Mouse (Mus musculus) kidney, adult 8-10 months (tissue): ENCODE measurements around the gene Mcf2l.
A peak's percentile ranks its signal among the peaks of the same experiment; 100 is the strongest.

Source experiments
- DNase-seq, 2 experiments: peaks; one replicate each; pipeline ENCODE4 v3.0.0; 2022

Gene Mcf2l

DNA sequence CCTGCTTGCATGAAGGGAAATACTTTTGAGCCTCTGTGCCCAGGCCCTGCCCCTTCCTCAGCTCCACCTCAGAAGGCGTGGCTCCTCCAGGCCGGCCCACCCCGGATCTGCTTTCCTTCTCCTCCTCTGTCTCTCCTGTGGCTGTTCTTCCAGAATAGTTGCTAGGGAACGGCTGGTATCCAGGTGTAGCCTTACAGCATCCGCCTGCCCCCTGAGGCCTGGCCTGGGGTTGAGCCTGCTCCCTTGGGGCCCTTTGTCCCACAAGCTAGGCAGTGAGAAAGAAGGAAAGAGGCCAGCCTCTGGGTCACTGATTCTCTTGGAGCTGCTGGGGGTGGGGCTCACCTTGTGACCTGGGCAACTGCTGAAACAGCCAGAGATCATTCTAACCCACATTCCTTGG, 38.4 kb downstream of the Mcf2l start:
- peak; percentile 88 to 90 for DNase-seq

DNA sequence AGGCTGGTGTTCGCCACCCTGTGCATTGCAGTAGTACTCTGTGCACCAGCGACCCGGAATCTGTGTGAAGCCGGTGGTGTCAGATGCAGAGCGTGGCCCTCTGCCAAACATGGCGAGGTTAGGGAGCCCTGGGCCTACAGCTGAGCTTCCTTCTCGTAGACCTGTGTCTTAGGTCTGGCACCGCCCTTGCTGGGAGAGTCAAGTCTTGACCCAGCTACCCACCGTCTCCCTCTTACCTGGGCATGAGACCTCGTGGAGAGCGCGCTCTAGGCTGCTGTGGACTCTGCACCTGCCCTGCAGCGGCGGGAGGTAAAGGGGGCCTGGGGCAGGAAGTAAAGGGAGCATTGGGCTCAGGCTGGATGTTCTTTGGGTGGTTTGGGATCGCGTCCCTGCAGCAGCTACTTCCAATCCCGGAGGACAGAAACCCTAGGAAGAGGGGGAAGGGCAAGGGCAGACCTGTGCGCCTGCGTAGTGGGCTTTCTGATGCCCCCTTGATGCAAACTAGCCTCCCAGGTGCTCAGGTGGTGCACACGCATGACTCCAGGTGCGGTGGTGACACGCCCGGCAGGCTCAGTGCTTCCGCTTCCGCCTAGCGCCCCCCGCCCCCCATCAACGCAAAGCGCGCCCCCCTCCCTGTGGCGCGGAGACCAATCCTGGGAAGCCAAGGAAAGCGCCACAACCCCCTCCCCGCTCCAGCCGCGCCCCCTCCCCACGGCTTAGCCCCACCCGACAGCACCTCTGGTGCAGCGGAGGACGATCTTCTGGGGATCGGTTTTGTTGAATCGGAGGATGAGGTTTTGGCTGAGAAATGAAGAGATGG, 41.8 kb downstream of the Mcf2l start:
- DNase-seq = no peak

- no peak for DNase-seq
These were observed 42.7 kb downstream of the Mcf2l start for GRCm38 (mm10) chr8:12916156-12916900.

GRCm38 (mm10) chr8:12917029-12917428, 43.4 kb downstream of the Mcf2l start:
- DNase-seq = no peak

DNA sequence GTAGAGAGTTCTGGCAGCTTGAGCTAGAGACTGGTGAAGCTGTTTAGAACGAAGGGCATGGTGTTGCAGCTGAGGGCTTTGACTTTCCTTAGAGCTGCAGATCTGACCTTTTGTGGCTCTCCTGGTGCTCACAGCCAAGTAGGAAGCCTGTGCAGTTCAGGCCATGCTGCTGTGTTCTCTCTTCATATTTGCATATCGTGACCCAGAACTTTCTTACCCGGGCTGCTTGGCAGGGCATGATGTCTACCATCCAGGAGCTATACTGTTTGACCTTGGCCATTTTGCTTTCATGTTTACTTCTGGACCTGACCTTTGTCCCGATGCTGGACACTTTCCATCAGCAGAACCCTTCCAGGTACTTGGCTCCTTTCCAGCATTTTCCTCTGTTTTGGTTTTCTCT, 44.2 kb downstream of the Mcf2l start:
- peak; percentile 49 to 68 for DNase-seq

DNA sequence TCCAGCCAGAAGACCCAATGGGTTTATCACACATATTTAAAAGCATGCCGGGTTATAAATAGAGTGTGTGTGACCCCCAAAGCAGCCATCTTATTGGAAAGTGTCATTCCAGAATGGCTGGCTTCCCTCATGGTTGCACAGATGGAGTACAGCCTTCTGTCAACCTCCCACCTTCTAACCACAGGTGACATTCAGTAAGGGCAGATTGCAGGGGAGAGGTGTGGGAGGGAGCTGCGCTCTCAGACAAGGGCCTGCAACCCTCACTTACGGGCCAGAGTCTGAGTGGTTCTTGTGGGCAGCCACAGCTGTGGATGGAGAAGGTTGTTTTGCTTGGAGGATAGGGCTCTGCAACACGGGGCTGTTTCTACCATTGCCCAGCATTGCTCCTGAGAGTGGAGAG, 47.0 kb downstream of the Mcf2l start:
- DNase-seq = no peak

DNA sequence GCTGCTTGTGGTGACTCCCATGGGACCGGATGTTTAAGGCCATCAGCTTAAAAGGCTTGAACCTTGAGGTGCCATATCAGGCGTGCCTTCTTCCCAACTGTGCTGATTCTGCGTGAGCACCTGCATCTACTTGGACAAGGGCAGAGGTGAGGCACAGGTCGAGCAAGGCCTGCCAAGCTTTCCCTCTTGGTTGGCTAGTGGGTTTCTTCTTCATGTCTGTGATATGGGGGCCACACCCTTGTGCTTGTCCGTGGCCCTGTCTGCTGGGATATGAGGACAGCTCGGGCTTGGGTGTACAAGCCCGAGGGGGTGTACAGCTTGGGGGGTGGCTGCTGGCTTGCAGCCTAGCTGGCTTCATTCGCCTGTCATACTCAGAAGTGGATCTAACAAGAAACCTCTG, 51.4 kb downstream of the Mcf2l start:
- DNase-seq = no peak

GRCm38 (mm10) chr8:12925941-12926381, 52.4 kb downstream of the Mcf2l start:
- DNase-seq = peak; percentile 74 to 79

GRCm38 (mm10) chr8:12927204-12927983, 53.8 kb downstream of the Mcf2l start:
- DNase-seq = peak; percentile 68 to 86

- no peak for DNase-seq
These were observed 54.4 kb downstream of the Mcf2l start for GRCm38 (mm10) chr8:12928033-12928432.

GRCm38 (mm10) chr8:12928931-12929330, 55.3 kb downstream of the Mcf2l start:
- no peak for DNase-seq

GRCm38 (mm10) chr8:12930290-12930689, 56.7 kb downstream of the Mcf2l start:
- DNase-seq = peak; percentile 55 to 56

DNA sequence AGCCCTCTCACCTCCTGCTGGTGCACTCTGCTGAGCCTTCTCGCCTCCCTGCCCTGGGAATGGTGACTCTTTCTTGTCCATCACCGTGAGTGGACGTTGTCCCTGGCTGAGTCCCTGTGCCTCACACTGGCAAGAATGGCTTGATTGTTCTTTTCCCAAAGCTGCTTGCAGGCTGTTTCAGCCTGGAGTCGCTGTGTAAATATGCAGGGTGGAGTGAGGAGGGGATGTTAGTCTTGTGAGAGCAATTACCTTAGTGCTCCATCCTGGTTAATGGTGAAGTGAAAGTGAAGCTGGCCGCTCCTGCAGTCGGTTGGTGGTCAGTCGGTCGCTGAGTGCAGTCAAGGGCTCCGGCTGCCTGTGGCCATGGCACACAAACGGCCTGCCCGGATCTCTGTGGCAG, 57.8 kb downstream of the Mcf2l start:
- DNase-seq = no peak

DNA sequence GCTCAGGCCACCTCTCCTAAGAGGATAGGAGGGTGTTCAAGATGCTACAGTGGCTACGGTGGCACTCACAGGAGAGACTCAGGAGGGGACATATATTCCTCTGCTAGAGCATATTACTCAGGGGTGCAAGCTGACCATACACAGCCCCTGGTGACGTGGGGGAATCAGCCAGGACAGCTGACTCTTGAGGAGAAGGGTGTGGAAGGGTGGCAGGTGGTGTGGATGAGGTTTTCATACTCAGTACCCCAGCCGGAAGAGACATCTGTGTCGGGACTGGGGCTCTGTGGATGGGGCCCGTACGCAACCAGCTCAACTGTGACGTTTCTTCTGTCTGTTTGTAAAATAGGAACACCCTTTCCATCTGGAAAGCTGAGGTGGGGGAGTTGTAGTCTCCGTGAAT, 58.9 kb downstream of the Mcf2l start:
- DNase-seq = no peak

- no peak for DNase-seq
These were observed 60.2 kb downstream of the Mcf2l start for GRCm38 (mm10) chr8:12933765-12934164.

DNA sequence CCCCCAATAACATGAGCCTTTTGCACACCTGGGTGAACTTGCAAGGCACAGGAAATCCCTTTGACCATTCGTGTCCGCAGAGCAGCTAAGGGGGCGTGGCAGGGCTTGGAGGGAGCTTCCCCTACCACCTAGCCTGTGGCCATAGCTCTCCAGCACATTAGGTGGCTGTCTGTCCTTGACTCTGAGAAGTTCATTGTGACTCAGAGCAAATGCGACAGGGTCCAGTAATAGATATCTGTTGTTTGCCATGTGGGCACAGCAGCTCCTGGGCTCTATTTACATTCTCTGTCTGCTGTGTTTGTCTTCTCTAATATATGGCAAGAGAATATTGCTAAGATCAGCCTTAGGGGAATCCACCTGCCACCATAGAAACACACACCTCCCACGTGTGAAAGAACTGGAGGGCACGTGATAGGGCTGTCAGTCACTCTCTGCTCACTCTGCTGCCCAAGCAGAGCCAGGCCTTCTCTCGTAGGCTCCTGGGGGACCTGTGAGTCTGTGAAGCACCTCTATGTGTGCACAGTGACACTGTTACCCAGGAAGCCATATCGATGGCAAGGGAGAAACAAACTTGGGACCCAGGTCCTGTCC, 60.9 kb downstream of the Mcf2l start:
- DNase-seq = no peak

DNA sequence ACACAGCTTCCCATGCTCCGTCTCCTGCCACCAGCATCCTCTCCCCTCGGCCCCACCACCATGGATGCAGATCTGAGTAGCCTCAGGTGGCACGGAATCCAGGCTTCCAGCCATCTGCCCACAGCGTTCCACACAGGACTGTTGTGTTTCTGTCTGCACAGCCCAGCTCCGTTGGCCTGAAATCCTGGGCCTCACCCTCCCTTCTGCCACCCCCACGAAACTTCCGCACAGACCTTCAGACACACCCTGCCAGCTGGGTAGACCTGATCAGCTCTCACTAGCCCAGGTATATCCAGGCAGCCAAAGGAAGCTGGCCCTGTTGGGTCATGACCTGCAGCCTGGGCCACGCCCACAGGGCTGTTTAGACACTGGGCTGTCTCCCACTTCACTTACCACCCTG, 66.9 kb downstream of the Mcf2l start:
- no peak for DNase-seq

DNA sequence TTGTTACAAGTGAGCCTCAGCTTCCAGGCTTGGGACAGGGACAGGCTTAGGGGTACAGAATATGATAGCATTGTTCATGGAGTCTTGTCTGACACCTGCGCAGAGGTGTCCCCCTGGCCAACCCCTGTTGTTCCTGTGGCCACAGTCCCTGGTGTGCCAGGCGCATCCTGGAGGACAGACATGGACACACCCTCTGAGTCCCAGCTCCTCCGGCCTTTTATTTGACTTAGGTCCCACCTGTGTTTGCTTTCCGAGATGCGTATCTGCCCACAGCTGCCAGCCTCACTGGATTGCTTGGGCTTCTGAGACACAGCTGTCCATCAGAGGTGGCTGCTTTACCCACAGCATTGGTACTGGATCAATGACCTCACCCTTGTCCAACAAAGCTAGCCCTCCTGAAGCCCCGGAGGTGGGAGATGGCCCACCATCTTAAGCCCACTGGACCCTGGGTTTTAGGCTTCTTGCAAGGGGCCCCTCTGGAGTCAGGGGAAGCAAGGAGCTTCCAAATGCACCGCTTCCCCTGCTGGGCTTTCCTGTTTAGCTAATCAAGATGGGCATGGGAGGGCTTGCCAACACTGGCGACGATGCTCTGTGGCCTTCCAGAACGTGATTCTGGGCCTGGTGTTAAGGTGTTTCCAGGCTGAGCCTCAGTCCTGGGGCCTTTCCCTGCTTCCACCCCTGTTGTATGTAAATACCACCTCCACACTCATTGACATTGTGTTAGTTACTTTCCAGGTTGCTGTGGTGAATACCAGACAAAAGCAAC, 67.7 kb downstream of the Mcf2l start:
- no peak for DNase-seq

GRCm38 (mm10) chr8:12947604-12948573, 74.3 kb downstream of the Mcf2l start:
- DNase-seq = peak in 1 of 2 experiments; percentile 40

DNA sequence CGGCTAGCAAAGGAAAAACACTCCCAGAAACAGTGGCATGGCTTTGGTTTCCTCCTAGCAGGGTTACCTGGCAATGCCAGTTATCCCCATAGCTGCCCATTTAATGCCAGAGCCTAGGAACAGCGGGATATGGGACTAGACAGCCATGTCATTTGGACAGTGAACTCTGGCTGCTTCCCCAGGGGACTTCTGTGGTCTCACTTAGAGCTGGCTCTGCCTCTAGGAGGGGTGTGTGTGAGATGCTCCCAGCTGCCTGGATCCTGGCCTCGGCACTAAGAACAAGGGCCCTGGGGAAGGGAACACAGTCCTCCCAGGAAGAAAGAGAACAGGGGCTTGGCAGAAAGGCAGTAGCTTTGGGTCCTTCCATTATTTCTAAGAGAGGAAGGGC, 75.0 kb downstream of the Mcf2l start:
- DNase-seq = no peak

DNA sequence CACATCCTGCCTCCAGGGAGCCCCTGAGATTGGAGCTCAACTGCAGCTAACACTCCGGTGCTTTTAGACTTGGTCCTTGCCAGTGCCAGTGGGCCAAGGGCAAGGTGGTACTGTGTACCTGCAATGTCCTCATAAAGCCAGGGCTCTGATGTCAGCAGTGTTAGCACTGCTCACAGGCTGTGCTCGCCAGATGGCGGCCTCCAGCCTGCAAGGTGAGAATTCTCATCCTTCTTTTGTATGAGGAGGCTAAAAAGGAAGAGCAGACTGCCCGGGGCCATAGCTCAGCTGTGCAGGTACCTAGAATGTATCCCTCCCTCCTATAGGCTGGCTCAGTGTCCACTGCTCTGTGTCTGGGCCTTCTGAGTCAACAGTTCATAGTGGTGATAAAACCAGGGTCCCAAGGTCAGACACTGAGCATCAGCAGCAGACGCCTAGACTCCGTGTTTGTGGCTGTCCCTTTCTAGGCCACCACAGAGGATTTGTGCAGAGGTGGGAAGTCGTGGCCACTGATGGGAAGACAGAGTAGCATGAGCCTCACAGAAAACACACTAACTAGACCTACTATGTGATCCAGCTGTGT, 77.5 kb downstream of the Mcf2l start:
- no peak for DNase-seq
